Mouse (Mus musculus) embryonic facial prominence, embryonic 13.5 days (tissue): Measurements from ENCODE around the gene Trabd. TPM values are rescaled to one million over a fixed set of nuclear protein-coding genes. Genes with fewer than 3 reads are reported as not detected.

ENCODE experiments used
- ATAC-seq: fragments of 200-750 bp; cut with Nextera tagmentation; 2 replicates; pipeline ENCODE4 v1.8.0; 2017; ENCODE audit warnings: low read depth; ENCODE audit not compliant: insufficient number of reproducible peaks, insufficient read depth, low FRiP score, low TSS enrichment
- H3K27ac ChIP-seq: fragments of 300-500 bp; sonication (generic); 2 replicates; pipeline ENCODE4 v1.5.1; 2015; ENCODE audit warnings: moderate library complexity, mild to moderate bottlenecking, inconsistent platforms
- H3K27me3 ChIP-seq: fragments of 300-500 bp; sonication (generic); 2 replicates; pipeline ENCODE4 v1.6.1; 2015; ENCODE audit warnings: mild to moderate bottlenecking, inconsistent platforms
- H3K36me3 ChIP-seq: fragments of 300-500 bp; sonication (generic); 2 replicates; pipeline ENCODE4 v1.6.1; 2015; ENCODE audit warnings: mild to moderate bottlenecking, inconsistent platforms
- H3K4me1 ChIP-seq: fragments of 300-500 bp; sonication (generic); 2 replicates; pipeline ENCODE4 v1.6.1; 2015; ENCODE audit warnings: inconsistent platforms
- H3K4me2 ChIP-seq: fragments of 300-500 bp; sonication (generic); 2 replicates; pipeline ENCODE4 v1.6.1; 2015; ENCODE audit warnings: moderate library complexity, mild to moderate bottlenecking, inconsistent platforms
- H3K4me3 ChIP-seq: fragments of 300-500 bp; sonication (generic); 2 replicates; pipeline ENCODE4 v1.5.1; 2015; ENCODE audit warnings: mild to moderate bottlenecking, inconsistent platforms
- H3K9ac ChIP-seq: fragments of 300-500 bp; sonication (generic); 2 replicates; pipeline ENCODE4 v1.6.1; 2015; ENCODE audit warnings: mild to moderate bottlenecking, inconsistent platforms
- H3K9me3 ChIP-seq: fragments of 300-500 bp; sonication (generic); 2 replicates; pipeline ENCODE4 v1.6.1; 2016; ENCODE audit warnings: inconsistent platforms
- WGBS: fragments of 180-500 bp; shearing (Covaris S2); methylation state at CpG from one replicate; pipeline ENCODE4 v1.1.7; 2015; ENCODE audit warnings: mixed read lengths; 5-methylcytosine and 5-hydroxymethylcytosine counted together
- polyA plus RNA-seq: library from polyadenylated mRNA; unstranded; fragments of >200 nt; fragmentation: Nextera tagmentation; extraction: Ambion mirVana; gene quantifications from 2 replicates; pipeline ENCODE4 v1.2.1, GENCODE M21; 2015

Trabd gene
- polyA plus RNA-seq, 1 experiment from 2014 or later: 47.7 TPM

- no peaks in the 10 kb centered on the region for H3K27me3 ChIP-seq
- peaks cover 7% of the 10 kb centered on the region; the same call in 1 of the 2 replicates for H3K36me3 ChIP-seq
- no peak overlapping the region for H3K4me3 ChIP-seq
- H3K4me1 ChIP-seq: peaks cover 18% of the 10 kb centered on the region
- no peak overlapping the region for H3K9ac ChIP-seq
- no peak for ATAC-seq
- no peaks in the 10 kb centered on the region for H3K9me3 ChIP-seq
- no peak overlapping the region for H3K27ac ChIP-seq
- no peak overlapping the region for H3K4me2 ChIP-seq
These were observed 55.3 kb downstream of the Trabd start for GRCm38 (mm10) chr15:89130245-89130644.

GRCm38 (mm10) chr15:89131316-89131715 is 56.4 kb downstream of the Trabd start:
- Histone ChIP-seq H3K9ac (no peak overlapping the region), H3K4me3 (no peak overlapping the region), H3K27ac (no peak overlapping the region), H3K4me2 (no peak overlapping the region), H3K27me3 (no peaks in the 10 kb centered on the region), H3K9me3 (no peaks in the 10 kb centered on the region), H3K4me1 (peaks cover 18% of the 10 kb centered on the region), H3K36me3 (no peaks in the 10 kb centered on the region)
- no peak for ATAC-seq
- 86% methylated on average over 3 of the region's 3 CpGs for whole genome bisulfite sequencing

Other genes with a start within 250 kb of the Trabd start
- gene Pim3, start 212.9 kb upstream of the Trabd start, polyA plus RNA-seq: 48.7 and 52.9 TPM in 2 replicates
- gene Ttll8, start 120.7 kb upstream of the Trabd start, polyA plus RNA-seq: not detected in 2 replicates
- gene Mlc1, start 96.1 kb upstream of the Trabd start, polyA plus RNA-seq: 0.24 and 0.33 TPM in 2 replicates
- gene Mov10l1, start 92.2 kb upstream of the Trabd start, polyA plus RNA-seq: not detected in 2 replicates
- 0.69 and 0.96 TPM in 2 replicates for gene Panx2, start 15.4 kb upstream of the Trabd start, polyA plus RNA-seq
- 20.2 and 24.0 TPM in 2 replicates for gene Selenoo, start 14.0 kb downstream of the Trabd start, polyA plus RNA-seq
- 17.0 and 18.0 TPM in 2 replicates for gene Tubgcp6, start 48.0 kb downstream of the Trabd start, polyA plus RNA-seq
- 19.5 and 19.6 TPM in 2 replicates for gene Hdac10, start 53.6 kb downstream of the Trabd start, polyA plus RNA-seq
- gene Mapk12, start 65.6 kb downstream of the Trabd start, polyA plus RNA-seq: 4.6 and 4.7 TPM in 2 replicates
- gene Mapk11, start 74.5 kb downstream of the Trabd start, polyA plus RNA-seq: 13.3 and 13.5 TPM in 2 replicates
- gene Plxnb2, start 105.7 kb downstream of the Trabd start, polyA plus RNA-seq: 130 and 157 TPM in 2 replicates
- 21.3 TPM in 2 replicates for gene Dennd6b, start 121.4 kb downstream of the Trabd start, polyA plus RNA-seq
- 40.0 and 41.7 TPM in 2 replicates for gene Ppp6r2, start 136.4 kb downstream of the Trabd start, polyA plus RNA-seq
- 57.4 and 57.8 TPM in 2 replicates for gene Sbf1, start 240.2 kb downstream of the Trabd start, polyA plus RNA-seq
- not detected in 2 replicates for gene Adm2, start 247.6 kb downstream of the Trabd start, polyA plus RNA-seq